ENCODE assay signal across 13 mouse cellular contexts in the genomic region with DNA sequence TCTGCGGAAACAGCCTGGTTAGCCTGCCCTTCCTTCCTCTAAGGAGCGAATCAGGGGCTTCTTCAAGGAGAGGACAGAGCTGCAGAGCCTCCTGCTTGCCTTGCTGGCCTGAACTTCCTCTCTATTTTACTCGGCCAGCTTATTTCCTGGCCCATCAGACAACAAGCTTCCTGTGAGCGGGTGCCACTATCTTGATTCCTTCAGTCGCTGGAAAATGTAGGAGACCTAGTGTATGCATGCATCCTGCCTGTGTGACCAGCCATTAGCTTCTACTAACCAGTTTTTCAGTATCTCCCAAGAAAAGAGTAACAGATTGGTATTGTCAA. TPM values are rescaled to one million over a fixed set of nuclear protein-coding genes. Genes with fewer than 3 reads are reported as not detected.
DNase-seq lines count a peak whose midpoint lies in the region; ATAC-seq lines count a peak whose summit lies in the region.
"Had no signal": no experiment of that assay in that cellular context is flagged by ENCODE, and none has a peak within 500 bp of the region (broad histone marks: within the 10 kb centered on the region; RNA-seq: fewer than 3 reads in every experiment).

No protein-coding gene starts in this region.

- peak overlapping the region; percentile 44 for H3K4me2 ChIP-seq in heart, embryonic 13.5 days
- no peak overlapping the region; the same call in 1 of the 2 replicates for H3K4me2 ChIP-seq in limb, embryonic 12.5 days
- no peak overlapping the region for H3K4me2 ChIP-seq in forebrain, embryonic 13.5 days
- H3K4me2 ChIP-seq: midbrain, embryonic 13.5 days had no signal

- 8% methylated on average over 5 of the region's 5 CpGs for WGBS in heart, embryonic 13.5 days
- WGBS in limb, embryonic 12.5 days: 26% methylated on average over 5 of the region's 5 CpGs
- WGBS in forebrain, embryonic 13.5 days: 1% methylated on average over 5 of the region's 5 CpGs

- H3K4me3 ChIP-seq in heart, embryonic 13.5 days: peak overlapping the region; percentile 25
- no peak overlapping the region for H3K4me3 ChIP-seq in limb, embryonic 12.5 days (replicated peaks)
- H3K4me3 ChIP-seq in forebrain, embryonic 13.5 days: no peak overlapping the region
- H3K4me3 ChIP-seq: midbrain, embryonic 13.5 days had no signal

- H3K36me3 ChIP-seq in heart, embryonic 13.5 days: no peaks in the 10 kb centered on the region
- H3K36me3 ChIP-seq in limb, embryonic 12.5 days: peaks cover 14% of the 10 kb centered on the region; the same call in 1 of the 2 replicates
- H3K36me3 ChIP-seq in forebrain, embryonic 13.5 days (ENCODE audit: poor library complexity, severe bottlenecking): no peaks in the 10 kb centered on the region
- H3K36me3 ChIP-seq: midbrain, embryonic 13.5 days had no signal

- peaks cover 21% of the 10 kb centered on the region for H3K4me1 ChIP-seq in heart, embryonic 13.5 days
- peaks cover 71% of the 10 kb centered on the region for H3K4me1 ChIP-seq in limb, embryonic 12.5 days (replicated peaks)
- peaks cover 7% of the 10 kb centered on the region; the same call in 1 of the 2 replicates for H3K4me1 ChIP-seq in forebrain, embryonic 13.5 days

- no peak for DNase-seq in heart, postnatal 14 days
- DNase-seq in lung, postnatal 36 days: peak; percentile 59
- DNase-seq in lung, postnatal 14 days: no peak
- no peak for DNase-seq in spleen, postnatal 36 days (ENCODE audit: low spot score in 2 of 2)
- DNase-seq in cerebellum, postnatal 4 days (ENCODE audit: low spot score in 2 of 2): no peak
- DNase-seq: thymus, adult 2 months had no signal

- peak overlapping the region; percentile 59 for H3K9ac ChIP-seq in heart, embryonic 13.5 days
- no peak overlapping the region for H3K9ac ChIP-seq in limb, embryonic 12.5 days (replicated peaks)
- no peak overlapping the region for H3K9ac ChIP-seq in forebrain, embryonic 13.5 days
- H3K9ac ChIP-seq: midbrain, embryonic 13.5 days had no signal

- no peaks in the 10 kb centered on the region for H3K9me3 ChIP-seq in heart, embryonic 13.5 days
- H3K9me3 ChIP-seq in limb, embryonic 12.5 days: no peaks in the 10 kb centered on the region
- no peaks in the 10 kb centered on the region for H3K9me3 ChIP-seq in forebrain, embryonic 13.5 days (replicated peaks)
- H3K9me3 ChIP-seq: midbrain, embryonic 13.5 days had no signal

- intact Hi-C loops in heart, postnatal 14 days (cut with DNase I): no loop called here

- ATAC-seq in heart, embryonic 13.5 days (ENCODE audit: extremely low read depth, insufficient number of reproducible peaks, low FRiP score, low TSS enrichment): no peak
- ATAC-seq in limb, embryonic 12.5 days (ENCODE audit: insufficient number of reproducible peaks, insufficient read depth, low FRiP score, low TSS enrichment, low read depth): no peak
- ATAC-seq in forebrain, embryonic 13.5 days: no peak
- ATAC-seq: inflammation-experienced regulatory T-cells, adult 6 months; midbrain, embryonic 13.5 days had no signal

- H3K27ac ChIP-seq in heart, embryonic 13.5 days (replicated peaks): peak overlapping the region; percentile 74
- 0 out of 2 replicates have a peak overlapping the region, but pooled peaks have one; percentile 20 for H3K27ac ChIP-seq in limb, embryonic 12.5 days
- no peak overlapping the region for H3K27ac ChIP-seq in forebrain, embryonic 13.5 days
- H3K27ac ChIP-seq: midbrain, embryonic 13.5 days had no signal

- peaks cover 98% of the 10 kb centered on the region for H3K27me3 ChIP-seq in heart, embryonic 13.5 days (replicated peaks)
- peaks cover 69% of the 10 kb centered on the region for H3K27me3 ChIP-seq in limb, embryonic 12.5 days
- peaks cover 98% of the 10 kb centered on the region for H3K27me3 ChIP-seq in forebrain, embryonic 13.5 days

RNA-seq across cellular contexts. Expression of a gene that starts 6.2 kb away (rescaled TPM):
- 1.5 and 2.5 TPM in 2 replicates for polyA plus RNA-seq in heart, embryonic 13.5 days (2015; fragmentation: Nextera tagmentation; extraction: Ambion mirVana)
- under 1 TPM; 0.24 to 0.76 TPM for total RNA-seq in heart, postnatal 14 days (2021)
- polyA plus RNA-seq in limb, embryonic 12.5 days (2016; fragmentation: Nextera tagmentation; extraction: Ambion mirVana): 1.8 and 2.0 TPM in 2 replicates
- not detected in 2 replicates for polyA plus RNA-seq in forebrain, embryonic 13.5 days (2015; fragmentation: Nextera tagmentation; extraction: Ambion mirVana)
- total RNA-seq: left cerebral cortex, postnatal 36 days had no signal
- polyA plus RNA-seq: cortical plate, adult 2 months; inflammation-experienced regulatory T-cells, adult 6 months; midbrain, embryonic 13.5 days had no signal

RNA-seq across cellular contexts. Expression of a gene that starts 6.4 kb away (rescaled TPM):
- 0.15 and 0.33 TPM in 2 replicates for polyA plus RNA-seq in heart, embryonic 13.5 days (2015; fragmentation: Nextera tagmentation; extraction: Ambion mirVana)
- under 1 TPM; 0.17 to 0.20 TPM for total RNA-seq in heart, postnatal 14 days (2021)
- 0.91 and 0.98 TPM in 2 replicates for polyA plus RNA-seq in limb, embryonic 12.5 days (2016; fragmentation: Nextera tagmentation; extraction: Ambion mirVana)
- not detected in 2 replicates for polyA plus RNA-seq in forebrain, embryonic 13.5 days (2015; fragmentation: Nextera tagmentation; extraction: Ambion mirVana)
- total RNA-seq: left cerebral cortex, postnatal 36 days had no signal
- polyA plus RNA-seq: cortical plate, adult 2 months; inflammation-experienced regulatory T-cells, adult 6 months; midbrain, embryonic 13.5 days had no signal

RNA-seq across cellular contexts. Expression of a gene that starts 12.7 kb away (rescaled TPM):
- polyA plus RNA-seq in heart, embryonic 13.5 days (2015; fragmentation: Nextera tagmentation; extraction: Ambion mirVana): 0.97 and 1.6 TPM in 2 replicates
- under 1 TPM; 0.15 to 0.22 TPM for total RNA-seq in heart, postnatal 14 days (2021)
- polyA plus RNA-seq in limb, embryonic 12.5 days (2016; fragmentation: Nextera tagmentation; extraction: Ambion mirVana): 0.58 and 0.70 TPM in 2 replicates
- polyA plus RNA-seq in forebrain, embryonic 13.5 days (2015; fragmentation: Nextera tagmentation; extraction: Ambion mirVana): not detected in 2 replicates
- total RNA-seq: left cerebral cortex, postnatal 36 days had no signal
- polyA plus RNA-seq: cortical plate, adult 2 months; inflammation-experienced regulatory T-cells, adult 6 months had no signal

RNA-seq across cellular contexts. Expression of a gene that starts 20.7 kb away (rescaled TPM):
- polyA plus RNA-seq in heart, embryonic 13.5 days (2015; fragmentation: Nextera tagmentation; extraction: Ambion mirVana): 0.71 and 0.74 TPM in 2 replicates
- under 1 TPM; 0.44 to 0.62 TPM for total RNA-seq in heart, postnatal 14 days (2021)
- polyA plus RNA-seq in limb, embryonic 12.5 days (2016; fragmentation: Nextera tagmentation; extraction: Ambion mirVana): 0.35 and 0.90 TPM in 2 replicates
- polyA plus RNA-seq in forebrain, embryonic 13.5 days (2015; fragmentation: Nextera tagmentation; extraction: Ambion mirVana): not detected in 2 replicates
- total RNA-seq: left cerebral cortex, postnatal 36 days had no signal
- polyA plus RNA-seq: cortical plate, adult 2 months; inflammation-experienced regulatory T-cells, adult 6 months; midbrain, embryonic 13.5 days had no signal

RNA-seq across cellular contexts. Expression of a gene that starts 33.5 kb away (rescaled TPM):
- 3.6 and 5.9 TPM in 2 replicates for polyA plus RNA-seq in heart, embryonic 13.5 days (2015; fragmentation: Nextera tagmentation; extraction: Ambion mirVana)
- 1 to 10 TPM; 1.4 to 2.1 TPM for total RNA-seq in heart, postnatal 14 days (2021)
- polyA plus RNA-seq in limb, embryonic 12.5 days (2016; fragmentation: Nextera tagmentation; extraction: Ambion mirVana): 8.2 and 9.2 TPM in 2 replicates
- not detected in 2 replicates for polyA plus RNA-seq in forebrain, embryonic 13.5 days (2015; fragmentation: Nextera tagmentation; extraction: Ambion mirVana)
- total RNA-seq: left cerebral cortex, postnatal 36 days had no signal
- polyA plus RNA-seq: cortical plate, adult 2 months; inflammation-experienced regulatory T-cells, adult 6 months had no signal
